Mouse (Mus musculus) thymus, postnatal 0 days (tissue): Measurements from ENCODE around the gene Zfp358. TPM values are rescaled to one million over a fixed set of nuclear protein-coding genes. Genes with fewer than 3 reads are reported as not detected.

Experiments
- DNase-seq: peaks from one replicate; pipeline ENCODE4 v3.0.0-alpha.2; 2015; ENCODE audit warnings: low spot score
- polyA plus RNA-seq: library from polyadenylated mRNA; unstranded; fragments of >200 nt; fragmentation: Nextera tagmentation; extraction: Ambion mirVana; gene quantifications from 2 replicates; pipeline ENCODE4 v1.2.1, GENCODE M21; 2015

Zfp358 gene
- polyA plus RNA-seq, 1 experiment from 2014 or later, result 21.4 TPM

- DNase-seq, result no peak
Observed at GRCm38 (mm10) chr8:3498583-3498982, 5.6 kb downstream of the Zfp358 start.

GRCm38 (mm10) chr8:3499751-3500150 is 6.8 kb downstream of the Zfp358 start:
- no peak for DNase-seq

- peak; percentile 98 for DNase-seq
Observed at GRCm38 (mm10) chr8:3500235-3501090, 7.5 kb downstream of the Zfp358 start, which contains the start of gene Mcoln1. Gene Mcoln1 (plus strand): TSS chr8:3500457.

DNA sequence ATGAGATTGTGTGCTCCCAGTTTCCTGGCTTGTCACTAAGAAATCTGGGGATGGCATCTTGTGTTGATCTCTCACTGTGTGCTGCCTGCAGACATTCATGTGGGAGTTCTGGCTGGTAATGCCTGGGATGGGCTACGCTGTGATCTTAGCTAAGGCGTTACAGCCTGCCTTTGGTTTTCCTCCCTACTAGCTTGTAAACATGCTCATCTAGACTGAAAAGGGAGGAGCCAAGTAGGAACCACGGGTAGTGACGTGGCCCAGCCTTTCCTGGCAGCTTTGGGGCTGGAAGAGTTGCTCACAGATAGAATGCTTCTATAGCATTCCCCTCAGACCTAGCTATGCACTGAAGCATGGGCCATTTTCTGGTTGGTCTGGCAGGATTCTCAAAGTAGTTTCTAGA is 9.3 kb downstream of the Zfp358 start:
- DNase-seq, result no peak

DNA sequence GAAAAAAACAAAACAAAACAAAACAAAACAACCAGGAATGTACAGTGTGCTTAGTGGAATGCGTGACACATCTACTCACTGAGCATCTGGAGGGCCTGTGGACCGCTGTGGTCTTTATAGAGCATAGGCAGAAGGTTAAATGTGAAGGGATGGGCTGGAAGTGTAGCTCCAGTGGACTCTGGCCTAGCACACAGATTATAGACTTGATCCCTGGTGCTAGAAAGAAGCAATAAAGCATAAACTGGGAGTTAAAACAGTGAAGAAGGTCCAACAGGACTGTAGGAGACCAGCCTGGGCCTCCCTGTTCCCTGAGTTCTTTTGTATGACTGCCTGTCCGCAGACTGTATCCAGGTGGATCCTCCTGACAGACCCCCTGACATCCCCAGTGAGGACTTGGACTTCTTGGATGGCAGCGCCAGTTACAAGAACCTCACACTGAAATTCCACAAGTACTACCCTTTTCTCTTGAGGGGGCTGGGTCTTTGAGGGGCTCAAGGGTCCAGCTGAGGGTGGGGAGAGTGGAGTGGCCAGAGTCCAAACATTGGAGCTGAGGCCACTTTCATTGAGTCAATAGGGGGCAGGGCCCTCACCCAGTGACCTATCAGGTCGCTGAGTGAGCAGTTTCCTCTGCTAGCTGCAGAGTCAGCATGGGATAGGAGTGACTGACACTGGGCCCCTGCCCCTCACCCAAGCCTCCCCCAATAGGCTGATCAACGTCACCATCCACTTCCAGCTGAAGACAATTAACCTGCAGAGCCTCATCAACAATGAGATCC is 15.2 kb downstream of the Zfp358 start:
- DNase-seq, result no peak

DNA sequence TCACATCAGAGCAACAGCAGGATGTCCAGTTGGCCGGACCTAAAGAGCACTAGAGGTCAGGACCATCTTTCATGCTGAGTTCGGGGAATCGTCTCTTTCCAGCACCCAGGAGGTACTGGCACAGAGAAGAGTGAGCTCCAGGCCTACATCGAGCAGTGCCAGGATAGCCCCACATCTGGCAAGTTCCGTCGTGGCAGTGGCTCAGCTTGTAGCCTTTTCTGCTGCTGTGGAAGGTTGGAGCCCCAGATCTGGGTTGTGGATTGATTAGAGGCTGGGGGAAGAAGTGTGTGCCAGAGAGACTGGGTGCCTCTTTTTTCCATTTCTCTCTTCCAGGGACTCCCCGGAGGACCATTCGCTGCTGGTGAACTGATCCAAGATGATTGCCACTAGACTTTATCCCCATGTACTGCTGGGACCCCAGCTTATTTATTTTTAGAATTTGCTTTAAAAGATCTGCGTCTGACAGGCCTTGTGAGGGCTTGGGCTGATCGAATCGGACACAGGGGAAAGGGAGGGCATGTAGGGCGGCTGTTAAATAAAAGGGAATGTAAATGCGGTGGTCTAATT is 21.8 kb downstream of the Zfp358 start:
- no peak for DNase-seq

- peak; percentile 78 for DNase-seq
Observed at GRCm38 (mm10) chr8:3515260-3515671, 22.3 kb downstream of the Zfp358 start, which contains the start of gene Pnpla6. Gene Pnpla6 (plus strand): TSS chr8:3515384.

GRCm38 (mm10) chr8:3515771-3516417 is 23.0 kb downstream of the Zfp358 start:
- peak; percentile 29 for DNase-seq

DNA sequence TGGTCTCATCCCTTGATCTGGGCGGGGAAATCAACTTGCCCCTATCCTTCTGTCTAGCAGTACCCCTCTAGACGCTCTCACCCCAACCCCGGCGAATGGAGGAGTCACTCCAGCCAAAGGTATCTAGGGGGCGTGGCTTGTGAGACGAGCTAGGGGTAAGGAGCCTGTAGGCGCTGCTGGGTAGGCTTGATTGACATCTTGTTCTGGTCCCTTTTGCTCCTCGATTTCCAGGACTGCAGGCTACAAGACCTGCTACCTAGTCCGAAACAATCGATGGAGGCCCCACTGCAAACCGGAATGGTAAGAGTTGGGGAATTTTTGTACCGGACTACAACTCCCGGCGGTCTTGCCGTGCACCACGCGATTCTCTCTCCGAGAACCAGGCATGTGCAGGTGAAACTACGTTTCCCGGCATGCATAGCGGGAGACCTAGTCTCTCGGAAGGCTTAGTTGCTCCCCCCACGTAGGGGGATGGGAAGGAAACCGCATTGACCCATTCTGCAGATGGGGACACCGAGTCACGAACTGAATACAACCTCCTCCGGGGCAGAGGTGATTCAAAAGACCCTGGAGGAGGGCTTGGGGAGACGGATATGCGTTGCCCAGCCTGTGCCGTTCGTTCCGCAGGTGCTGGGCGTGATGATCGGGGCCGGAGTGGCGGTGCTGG is 23.6 kb downstream of the Zfp358 start:
- DNase-seq, result peak; percentile 92

DNA sequence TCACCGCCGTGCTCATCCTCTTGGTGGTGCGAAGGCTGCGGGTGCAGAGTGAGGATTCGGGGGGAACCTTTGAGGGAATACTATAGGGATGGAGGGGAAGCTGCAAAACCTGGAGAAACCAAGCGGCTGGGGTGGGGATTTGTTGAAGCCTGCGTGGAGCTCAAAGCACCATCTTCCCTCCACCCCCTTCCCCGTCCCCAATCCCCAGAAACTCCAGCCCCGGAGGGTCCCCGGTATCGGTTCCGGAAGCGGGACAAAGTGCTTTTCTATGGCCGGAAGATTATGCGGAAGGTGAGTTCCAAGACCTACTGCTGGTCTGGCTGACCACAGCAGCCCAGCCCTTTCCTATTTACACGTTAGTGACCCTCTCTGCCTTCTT is 24.2 kb downstream of the Zfp358 start:
- no peak for DNase-seq

GRCm38 (mm10) chr8:3522007-3522697 is 29.2 kb downstream of the Zfp358 start:
- no peak for DNase-seq

GRCm38 (mm10) chr8:3530816-3531215 is 37.9 kb downstream of the Zfp358 start:
- no peak for DNase-seq

DNA sequence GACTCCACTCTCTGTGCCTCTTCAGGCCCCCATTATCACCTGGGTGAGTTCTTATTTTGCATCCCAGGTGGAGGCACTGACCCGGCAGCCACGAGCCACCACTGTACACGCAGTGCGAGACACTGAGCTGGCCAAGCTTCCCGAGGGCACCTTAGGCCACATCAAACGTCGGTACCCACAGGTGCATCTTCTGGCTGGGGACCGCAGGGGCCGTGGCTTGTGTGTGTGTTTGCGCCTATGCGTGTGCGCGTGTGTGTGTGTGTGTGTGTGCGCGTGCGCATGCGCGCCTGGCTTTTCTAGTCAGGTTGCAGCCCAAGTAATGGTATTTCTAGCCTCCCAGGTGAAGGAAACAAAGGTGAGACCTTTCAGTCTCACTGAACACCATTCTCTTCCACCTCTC is 39.0 kb downstream of the Zfp358 start:
- DNase-seq, result no peak

GRCm38 (mm10) chr8:3536053-3536841 is 43.3 kb downstream of the Zfp358 start:
- DNase-seq, result peak; percentile 72

- no peak for DNase-seq
Observed at GRCm38 (mm10) chr8:3536940-3537339, 44.0 kb downstream of the Zfp358 start.

DNA sequence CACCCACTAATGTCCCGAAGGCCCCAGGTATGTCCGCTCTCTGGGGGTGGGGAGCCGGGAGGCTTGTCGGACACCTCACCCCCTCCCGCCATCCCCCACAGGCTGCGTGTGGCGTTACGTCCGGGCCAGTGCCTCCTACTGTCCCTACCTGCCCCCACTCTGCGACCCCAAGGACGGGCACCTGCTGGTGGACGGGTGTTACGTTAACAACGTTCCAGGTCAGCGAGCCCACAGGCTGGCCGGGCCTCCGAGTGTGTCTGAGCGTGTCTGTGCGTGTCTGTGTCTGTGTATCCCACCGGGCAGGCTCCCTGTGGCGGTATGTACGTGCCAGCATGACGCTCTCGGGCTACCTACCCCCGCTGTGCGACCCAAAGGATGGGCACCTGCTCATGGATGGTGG is 44.7 kb downstream of the Zfp358 start:
- DNase-seq, result no peak

DNA sequence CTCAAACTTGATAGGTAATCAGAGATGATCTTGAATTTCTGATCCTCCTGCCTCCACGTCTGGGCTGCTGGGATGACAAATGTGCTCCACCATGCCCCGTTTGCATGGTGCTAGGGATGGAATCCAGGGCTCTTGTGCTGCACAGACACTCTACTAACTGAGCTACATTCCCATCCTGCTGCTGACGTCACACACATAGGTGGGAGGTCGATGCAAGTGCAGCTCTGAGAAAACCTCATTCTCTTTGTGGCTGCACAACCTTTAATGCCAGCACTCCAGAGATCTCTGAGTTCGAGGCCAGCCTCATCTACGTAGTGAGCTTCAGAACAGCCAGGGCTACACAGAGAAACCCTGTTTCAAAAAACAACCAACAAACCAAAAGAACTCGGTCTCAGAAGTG is 46.2 kb downstream of the Zfp358 start:
- DNase-seq, result no peak

GRCm38 (mm10) chr8:3540076-3540475 is 47.1 kb downstream of the Zfp358 start:
- DNase-seq, result no peak

DNA sequence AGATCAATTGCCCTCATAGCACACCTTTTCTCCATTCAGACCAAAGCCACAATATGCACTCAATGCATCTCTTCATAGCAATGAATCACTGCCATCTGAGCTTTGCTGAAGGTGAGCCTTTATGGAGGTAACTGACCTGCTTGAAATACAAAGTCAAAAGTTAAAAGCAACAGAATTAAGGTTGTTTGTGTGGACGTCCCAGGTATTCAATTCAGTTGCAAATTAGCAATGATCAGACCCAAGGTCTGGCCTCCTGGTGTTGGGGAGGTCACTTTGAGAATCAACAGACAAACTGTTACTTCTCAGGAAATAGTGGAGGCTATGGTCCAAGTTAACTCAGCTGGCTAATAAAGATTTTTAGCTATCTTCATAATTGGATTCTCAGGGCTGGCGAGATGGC is 53.6 kb downstream of the Zfp358 start:
- no peak for DNase-seq
